Mouse (Mus musculus): ENCODE results near the gene Prss40.
"Not testable (repeated sequence)": the region's sequence is repeated elsewhere in the genome, so short reads cannot be mapped to it uniquely, and the experiment has no call there.

The Prss40 gene

DNA sequence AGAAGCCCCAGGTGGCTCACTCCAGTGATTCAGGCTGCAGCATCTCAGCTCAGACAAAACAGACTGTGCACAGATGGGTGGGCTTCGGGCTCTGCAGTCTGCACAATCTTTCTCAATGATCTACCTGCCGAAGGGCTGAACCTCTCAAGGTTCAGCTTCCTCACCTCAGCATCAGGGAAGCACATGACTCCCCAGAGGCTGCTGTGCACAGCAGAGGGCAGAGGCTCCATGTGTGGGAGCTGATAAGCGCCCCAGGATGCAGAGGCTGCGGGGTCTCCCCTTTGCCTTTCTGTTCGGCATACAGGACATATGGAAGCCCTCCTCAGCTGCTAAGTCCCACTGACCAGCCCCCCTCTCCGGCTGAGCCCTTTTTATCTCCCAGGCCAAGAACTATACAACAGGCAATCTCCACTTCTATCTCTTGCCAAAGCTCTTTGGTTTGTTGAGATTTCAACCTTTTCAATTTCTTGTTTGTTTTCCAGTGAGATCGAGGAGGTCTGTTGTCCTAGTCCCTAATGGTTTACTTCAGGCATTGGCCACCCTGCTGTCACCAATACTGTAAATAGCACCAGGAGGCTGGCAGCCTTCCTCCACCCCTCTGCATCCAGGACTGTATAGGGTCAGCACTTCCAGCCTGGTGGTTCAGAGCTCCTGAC is 25.6 kb downstream of the Prss40 start, which contains the start of gene Cfc1:
Gene Cfc1 (plus strand): TSS at position 606 of the 656 bp plus-strand sequence.
- DNase-seq (ENCODE audit: low spot score), result not testable (repeated sequence)

GRCm38 (mm10) chr1:34534574-34534973 is 26.2 kb downstream of the Prss40 start:
- DNase-seq (ENCODE audit: low spot score), result not testable (repeated sequence)

DNA sequence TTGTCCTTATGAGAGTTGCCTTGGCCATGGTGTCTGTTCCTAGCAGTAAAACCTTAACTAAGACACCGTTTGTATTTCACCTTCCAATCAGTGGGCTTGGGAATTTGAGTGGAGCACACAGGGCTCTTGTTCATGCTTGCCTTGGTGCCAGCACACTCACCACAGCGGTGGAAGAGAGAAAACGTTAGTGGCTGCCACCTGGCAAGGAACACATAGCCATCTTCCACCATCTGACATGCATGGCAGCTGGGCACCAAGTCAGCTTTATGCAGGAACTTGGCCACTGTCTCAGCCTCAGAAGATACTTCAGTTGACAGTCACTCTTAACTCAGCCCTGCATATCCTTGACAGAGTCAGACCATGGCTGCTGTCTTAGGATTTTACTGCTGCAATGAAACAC is 37.1 kb downstream of the Prss40 start:
- DNase-seq (ENCODE audit: low spot score), result no peak

- no peak for DNase-seq (ENCODE audit: low spot score)
These were observed 37.9 kb downstream of the Prss40 start for GRCm38 (mm10) chr1:34522850-34523244.

DNA sequence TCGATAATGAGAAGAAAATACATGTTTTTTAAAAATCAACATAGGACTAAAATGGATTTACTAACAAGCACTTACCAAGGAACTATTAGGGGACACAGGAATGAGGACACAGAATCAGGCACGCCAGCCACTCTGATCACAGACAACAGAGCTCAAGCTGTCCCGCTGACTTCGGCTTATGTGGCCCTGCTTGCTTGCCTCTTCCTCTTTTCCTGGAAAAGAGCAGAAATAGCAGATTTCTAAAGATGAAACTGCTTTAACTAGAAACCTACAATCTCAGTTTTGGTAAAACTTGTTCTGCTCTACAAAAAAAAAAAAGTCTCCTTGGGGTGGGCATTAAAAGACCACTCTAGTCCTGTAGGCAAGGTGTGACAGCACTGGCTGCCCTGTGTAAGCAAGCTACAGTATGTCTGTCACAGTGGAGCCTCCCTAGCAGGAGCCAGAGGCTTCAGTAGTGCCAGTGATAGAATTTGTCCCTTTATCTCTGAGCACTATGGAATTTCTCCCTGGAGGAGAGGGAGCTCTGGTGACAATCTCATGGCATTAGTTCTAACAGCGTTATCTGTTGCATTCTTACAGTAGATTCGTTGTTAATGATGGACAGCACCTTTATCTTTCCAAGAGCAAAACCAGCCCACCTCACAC is 38.4 kb downstream of the Prss40 start:
- DNase-seq (ENCODE audit: low spot score), result no peak

GRCm38 (mm10) chr1:34518259-34518658 is 42.5 kb downstream of the Prss40 start:
- no peak for DNase-seq (ENCODE audit: low spot score)

GRCm38 (mm10) chr1:34517797-34518196 is 42.9 kb downstream of the Prss40 start:
- DNase-seq (ENCODE audit: low spot score), result not testable (repeated sequence)

GRCm38 (mm10) chr1:34517297-34517696 is 43.4 kb downstream of the Prss40 start:
- not testable (repeated sequence) for DNase-seq (ENCODE audit: low spot score)

GRCm38 (mm10) chr1:34516595-34516994 is 44.1 kb downstream of the Prss40 start:
- DNase-seq (ENCODE audit: low spot score), result no peak

DNA sequence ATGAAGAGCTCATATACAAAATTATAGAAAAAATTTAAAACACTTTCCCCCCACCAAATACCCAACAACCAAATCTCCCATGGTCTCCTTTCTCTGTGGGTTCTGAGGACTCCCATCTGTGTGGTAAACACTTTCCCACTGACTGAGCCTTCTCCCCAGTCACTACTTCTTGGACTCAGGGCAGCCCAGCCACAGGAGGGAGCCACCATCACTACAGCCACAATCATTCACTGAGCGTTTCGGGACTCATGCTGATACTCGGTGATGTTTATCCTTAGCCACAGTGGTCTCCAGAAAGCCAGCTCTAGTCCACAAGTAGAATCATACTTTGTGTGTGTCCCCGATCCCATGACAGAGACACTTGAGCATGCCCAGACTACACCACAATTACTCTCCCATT is 47.7 kb downstream of the Prss40 start:
- DNase-seq (ENCODE audit: low spot score), result no peak

- DNase-seq (ENCODE audit: low spot score), result peak; percentile 75
These were observed 49.7 kb downstream of the Prss40 start for GRCm38 (mm10) chr1:34511027-34511426.

DNA sequence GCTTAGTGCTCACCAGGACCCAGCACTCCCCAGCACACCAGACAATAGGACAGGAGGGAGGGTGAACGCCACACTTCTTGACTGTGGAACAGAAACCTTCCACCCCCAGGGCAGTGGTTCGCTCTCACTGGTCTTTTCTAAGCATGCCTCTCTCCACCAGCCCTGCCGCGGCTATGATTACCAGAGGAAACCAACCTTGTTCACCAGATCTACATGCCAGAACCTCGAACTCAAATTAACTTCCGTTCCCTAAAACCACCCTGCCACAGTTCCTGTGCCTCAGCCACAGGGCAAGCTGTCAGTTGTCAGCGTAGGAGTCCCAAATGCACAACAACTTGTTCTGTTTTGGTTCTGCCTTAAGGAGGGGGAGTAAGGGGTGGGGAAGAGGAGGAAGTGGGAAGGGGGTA is 50.2 kb downstream of the Prss40 start:
- DNase-seq (ENCODE audit: low spot score), result peak; percentile 9

- DNase-seq (ENCODE audit: low spot score), result no peak
These were observed 52.8 kb downstream of the Prss40 start for GRCm38 (mm10) chr1:34507986-34508385.

GRCm38 (mm10) chr1:34505970-34506551 is 54.7 kb downstream of the Prss40 start:
- DNase-seq (ENCODE audit: low spot score), result no peak

GRCm38 (mm10) chr1:34505307-34505706 is 55.4 kb downstream of the Prss40 start:
- DNase-seq (ENCODE audit: low spot score), result no peak

- no peak for DNase-seq (ENCODE audit: low spot score)
These were observed 57.8 kb downstream of the Prss40 start for GRCm38 (mm10) chr1:34502991-34503390.
